ENCODE assay signal across 25 mouse cellular contexts in the genomic region with DNA sequence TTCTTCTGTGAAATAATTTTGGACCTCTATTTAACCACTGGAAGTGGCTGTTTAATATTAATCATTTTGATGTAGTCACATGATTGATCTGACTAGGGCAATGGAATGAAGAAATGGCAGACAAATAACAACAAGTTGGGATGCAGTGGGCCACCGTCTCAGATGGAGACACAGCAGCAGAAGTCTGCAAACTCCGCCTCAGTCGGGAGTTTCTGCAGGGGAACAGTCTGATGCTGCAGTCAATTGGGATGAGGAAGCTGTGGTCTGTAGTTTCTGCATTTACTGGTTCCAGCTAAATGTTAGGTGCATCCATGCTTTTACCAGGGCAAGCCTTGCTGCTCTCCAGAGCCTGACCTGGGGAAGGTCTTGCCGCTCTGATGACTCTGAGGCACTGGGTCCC. TPM values are rescaled to one million over a fixed set of nuclear protein-coding genes. Genes with fewer than 3 reads are reported as not detected.
DNase-seq lines count a peak whose midpoint lies in the region; ATAC-seq and TF ChIP-seq lines count a peak whose summit lies in the region.
"Had no signal": no experiment of that assay in that cellular context is flagged by ENCODE, and none has a peak within 500 bp of the region (broad histone marks: within the 10 kb centered on the region; RNA-seq: fewer than 3 reads in every experiment).

No protein-coding gene starts in this region.

- peaks cover 17 to 52% of the 10 kb centered on the region in 2 experiments for H3K4me1 ChIP-seq in CH12.LX (ENCODE audit: control insufficient read depth in 1 of 2, insufficient read depth in 2 of 2)
- H3K4me1 ChIP-seq in forebrain, embryonic 15.5 days, result peaks cover 15% of the 10 kb centered on the region

- H3K36me3 ChIP-seq in CH12.LX (replicated peaks in 1 of 2; ENCODE audit: control insufficient read depth in 1 of 2, insufficient read depth in 1 of 2, low read length in 1 of 2), result peaks cover 0 to 9% of the 10 kb centered on the region in 2 experiments
- no peaks in the 10 kb centered on the region for H3K36me3 ChIP-seq in forebrain, embryonic 15.5 days
- H3K36me3 ChIP-seq: embryonic facial prominence, embryonic 12.5 days; forebrain, embryonic 12.5 days; hindbrain, embryonic 15.5 days; intestine, embryonic 15.5 days; neural tube, embryonic 15.5 days had no signal

- H3K4me2 ChIP-seq in CH12.LX (ENCODE audit: insufficient read depth, low read depth, poor library complexity, severe bottlenecking), result no peak overlapping the region
- no peak overlapping the region for H3K4me2 ChIP-seq in forebrain, embryonic 15.5 days (replicated peaks)
- H3K4me2 ChIP-seq: embryonic facial prominence, embryonic 12.5 days; forebrain, embryonic 12.5 days; hindbrain, embryonic 15.5 days; intestine, embryonic 15.5 days; lung, embryonic 14.5 days; neural tube, embryonic 15.5 days had no signal

- dilution Hi-C loops in CH12.LX (cut with MboI; ENCODE audit: extremely low pct_ligation_motif_present, extremely low pct_unique_long_range_greater_than_20kb, low sequenced_read_pairs), result no loop called here

- peak; percentile 39 for DNase-seq in lung, postnatal 36 days
- DNase-seq in lung, postnatal 25 days (ENCODE audit: low spot score), result no peak
- peak; percentile 47 for DNase-seq in CH12.LX (ENCODE audit: extremely low read depth)
- DNase-seq in adrenal gland, postnatal 4 days (ENCODE audit: low spot score in 2 of 2), result no peak
- DNase-seq: adrenal gland, postnatal 25 days; cerebellum, adult 11-12 months; cerebellum, postnatal 14 days; gastrocnemius, postnatal 36 days; heart, postnatal 4 days; kidney, adult 9 months; kidney, postnatal 25 days; lung, embryonic 14.5 days; right cerebral cortex, adult 18-20 months; right cerebral cortex, postnatal 4 days; thymus, postnatal 25 days had no signal

- H3K27me3 ChIP-seq in CH12.LX (replicated peaks), result no peaks in the 10 kb centered on the region
- H3K27me3 ChIP-seq in forebrain, embryonic 15.5 days, result no peaks in the 10 kb centered on the region
- H3K27me3 ChIP-seq: embryonic facial prominence, embryonic 12.5 days; forebrain, embryonic 12.5 days; hindbrain, embryonic 15.5 days; intestine, embryonic 15.5 days; neural tube, embryonic 15.5 days had no signal

- in situ Hi-C loops in CH12.LX (cut with MboI; ENCODE audit: low pct_ligation_motif_present, low pct_unique_long_range_greater_than_20kb, low sequenced_read_pairs), result no loop called here

- TF ChIP-seq RAD21 in CH12.LX (IDR thresholded peaks at IDR 0.05; ENCODE audit: low read depth, low read length), result no peak

- TF ChIP-seq CTCF in CH12.LX (conservative IDR thresholded peaks at IDR 0.05 in 1 of 2, IDR thresholded peaks at IDR 0.05 in 1 of 2; ENCODE audit: low read depth in 2 of 2, low read length in 2 of 2), result no peak

- 87% methylated on average over 4 of the region's 4 CpGs for WGBS in forebrain, embryonic 15.5 days

- H3K27ac ChIP-seq in CH12.LX (ENCODE audit: insufficient read depth, low read depth), result no peak overlapping the region
- no peak overlapping the region for H3K27ac ChIP-seq in forebrain, embryonic 15.5 days (replicated peaks)
- H3K27ac ChIP-seq: embryonic facial prominence, embryonic 12.5 days; forebrain, embryonic 12.5 days; hindbrain, embryonic 15.5 days; intestine, embryonic 15.5 days; liver, embryonic 14.5 days; neural tube, embryonic 15.5 days had no signal

- H3K9ac ChIP-seq in CH12.LX (ENCODE audit: insufficient read depth, low read depth), result no peak overlapping the region
- no peak overlapping the region for H3K9ac ChIP-seq in forebrain, embryonic 15.5 days (replicated peaks)
- H3K9ac ChIP-seq: embryonic facial prominence, embryonic 12.5 days; forebrain, embryonic 12.5 days; hindbrain, embryonic 15.5 days; intestine, embryonic 15.5 days; liver, embryonic 14.5 days; lung, embryonic 14.5 days; neural tube, embryonic 15.5 days had no signal

- ATAC-seq in common myeloid progenitor, adult 5-6 weeks (replicated peaks; ENCODE audit: low read depth, poor library complexity, severe bottlenecking), result 0 out of 2 replicates have a peak, but pooled peaks have one; percentile 6
- ATAC-seq in monocyte, adult 5-6 weeks (replicated peaks; ENCODE audit: insufficient number of reproducible peaks, low FRiP score, low TSS enrichment, poor library complexity, severe bottlenecking), result peak; percentile 21
- ATAC-seq in forebrain, embryonic 15.5 days (replicated peaks), result no peak
- ATAC-seq: intestine, embryonic 15.5 days; midbrain, embryonic 16.5 days had no signal

- no peaks in the 10 kb centered on the region for H3K9me3 ChIP-seq in CH12.LX (replicated peaks; ENCODE audit: low read length)
- H3K9me3 ChIP-seq in forebrain, embryonic 15.5 days, result no peaks in the 10 kb centered on the region
- H3K9me3 ChIP-seq: embryonic facial prominence, embryonic 12.5 days; forebrain, embryonic 12.5 days; hindbrain, embryonic 15.5 days; intestine, embryonic 15.5 days; neural tube, embryonic 15.5 days had no signal

- TF ChIP-seq EP300 in CH12.LX (IDR thresholded peaks at IDR 0.05; ENCODE audit: low read length), result peak; percentile 42; the same call in 1 of the 2 replicates

- no peak for TF ChIP-seq POLR2A in CH12.LX (IDR thresholded peaks at IDR 0.05; ENCODE audit: low read depth, low read length)

- peaks cover 25% of the 10 kb centered on the region for H3K79me2 ChIP-seq in CH12.LX (replicated peaks; ENCODE audit: control insufficient read depth, extremely low read depth, insufficient read depth, poor library complexity, severe bottlenecking)

- peak overlapping the region in 1 of 3 experiments; percentile 92 for H3K4me3 ChIP-seq in CH12.LX (replicated peaks in 1 of 3; ENCODE audit: low read depth in 2 of 3, low read length in 2 of 3, poor library complexity in 1 of 3)
- H3K4me3 ChIP-seq in forebrain, embryonic 15.5 days, result no peak overlapping the region
- H3K4me3 ChIP-seq: embryonic facial prominence, embryonic 12.5 days; forebrain, embryonic 12.5 days; hindbrain, embryonic 15.5 days; intestine, embryonic 15.5 days; neural tube, embryonic 15.5 days had no signal

TF ChIP-seq in CH12.LX, 34 proteins besides CTCF, POLR2A, EP300 and RAD21:
- TF ChIP-seq SIN3A (IDR thresholded peaks at IDR 0.05; ENCODE audit: low read length) (0 out of 2 replicates have a peak, but pooled peaks have one; percentile 32), MAZ (IDR thresholded peaks at IDR 0.05; ENCODE audit: low read depth, low read length) (no peak), JUN (IDR thresholded peaks at IDR 0.05; ENCODE audit: insufficient read depth, low read depth, low read length) (no peak), SMC3 (IDR thresholded peaks at IDR 0.05; ENCODE audit: low read depth, low read length) (no peak), POLR2AphosphoS2 (IDR thresholded peaks at IDR 0.05; ENCODE audit: low read depth, low read length) (no peak), ZMIZ1 (IDR thresholded peaks at IDR 0.05; ENCODE audit: low read depth, low read length) (no peak), TCF12 (IDR thresholded peaks at IDR 0.05; ENCODE audit: low read depth, low read length) (no peak), TBP (conservative IDR thresholded peaks at IDR 0.05; ENCODE audit: low read depth, low read length) (no peak), BHLHE40 (IDR thresholded peaks at IDR 0.05; ENCODE audit: low read depth, low read length) (no peak), ETS1 (conservative IDR thresholded peaks at IDR 0.05; ENCODE audit: low read depth, low read length) (peak; percentile 18; the same call in 1 of the 2 replicates)
TF ChIP-seq in CH12.LX: peak in this region for 2.

RNA-seq across cellular contexts. Expression of a gene that starts 2.3 kb away (rescaled TPM):
- total RNA-seq in CH12.LX (2012; rRNA removed), result 16.7 and 18.7 TPM in 2 replicates
- 10.9 and 15.0 TPM in 2 replicates for total RNA-seq in CH12.LX (2014; rRNA removed)
- polyA plus RNA-seq in CH12.LX (2012; ENCODE audit: insufficient read length, low read depth), result 10.7 and 11.2 TPM in 2 replicates
- 29.6 and 31.5 TPM in 2 replicates for total RNA-seq in common myeloid progenitor, adult 5-6 weeks (2017)
- total RNA-seq in monocyte, adult 5-6 weeks (2017), result 63.4 to 86.0 TPM (median 78.7 TPM) in 3 replicates
- total RNA-seq in adrenal gland, postnatal 4 days (2021), result 10 to 100 TPM in 1 of 2 experiments, 1 to 10 TPM in 1; 8.9 to 12.9 TPM
- polyA plus RNA-seq in forebrain, embryonic 15.5 days (2015; fragmentation: Nextera tagmentation; extraction: Ambion mirVana), result 33.8 and 33.9 TPM in 2 replicates

RNA-seq across cellular contexts. Expression of a gene that starts 2.9 kb away (rescaled TPM):
- total RNA-seq in CH12.LX (2012; rRNA removed) (16.1 and 16.5 TPM in 2 replicates), CH12.LX (2014; rRNA removed) (15.3 and 16.6 TPM in 2 replicates)
- polyA plus RNA-seq in CH12.LX (2012; ENCODE audit: insufficient read length, low read depth), result 12.4 and 14.8 TPM in 2 replicates
- total RNA-seq in common myeloid progenitor, adult 5-6 weeks (2017), result 51.8 TPM in 2 replicates
- 80.3 to 121 TPM (median 107 TPM) in 3 replicates for total RNA-seq in monocyte, adult 5-6 weeks (2017)
- 10 to 100 TPM; 42.7 to 43.6 TPM for total RNA-seq in adrenal gland, postnatal 4 days (2021)
- 141 and 149 TPM in 2 replicates for polyA plus RNA-seq in forebrain, embryonic 15.5 days (2015; fragmentation: Nextera tagmentation; extraction: Ambion mirVana)

Comparison
In these comparisons a context has a peak if more than half of its experiments do, and no peak if none do; other contexts are left out.
1. DNase-seq: peak in lung, postnatal 36 days (single experiment) and CH12.LX (single experiment); none in lung, postnatal 25 days (single experiment) and adrenal gland, postnatal 4 days (0 of 2).